Mouse (Mus musculus): Measurements from ENCODE around the gene Actr1b.

DNA sequence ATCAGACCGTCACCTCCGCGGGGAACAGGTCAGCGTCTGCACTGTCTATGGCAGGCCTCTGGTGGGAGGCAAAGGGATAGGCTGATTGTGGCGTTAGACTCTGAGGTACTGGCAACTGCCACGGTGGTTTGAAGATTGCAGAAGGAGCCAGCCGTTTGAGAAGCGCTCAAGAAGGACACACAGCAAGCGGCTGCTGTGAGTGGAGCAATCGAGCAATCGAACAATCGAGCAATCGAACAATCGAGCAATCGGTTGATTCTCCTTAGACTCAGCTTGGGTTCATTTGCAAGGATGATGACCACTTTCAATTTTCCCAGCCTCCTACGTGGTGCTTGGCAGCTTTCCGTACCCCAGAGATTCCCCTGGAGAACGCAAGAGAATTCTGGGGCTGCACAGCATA, 44.9 kb upstream of the Actr1b start:
- TF ChIP-seq POLR2A (IDR thresholded peaks at IDR 0.05; ENCODE audit: borderline replicate concordance, extremely low read depth, low read depth, low read length) (no peak), CTCF (IDR thresholded peaks at IDR 0.05; ENCODE audit: insufficient read depth, low read length) (no peak)
